Mouse (Mus musculus) spleen, adult 12 weeks (tissue): ENCODE data around the gene Huwe1.

Experiments used
- DNase-seq: peaks from one replicate; pipeline ENCODE4 v3.0.0; 2022; ENCODE audit warnings: low spot score

The Huwe1 gene

DNA sequence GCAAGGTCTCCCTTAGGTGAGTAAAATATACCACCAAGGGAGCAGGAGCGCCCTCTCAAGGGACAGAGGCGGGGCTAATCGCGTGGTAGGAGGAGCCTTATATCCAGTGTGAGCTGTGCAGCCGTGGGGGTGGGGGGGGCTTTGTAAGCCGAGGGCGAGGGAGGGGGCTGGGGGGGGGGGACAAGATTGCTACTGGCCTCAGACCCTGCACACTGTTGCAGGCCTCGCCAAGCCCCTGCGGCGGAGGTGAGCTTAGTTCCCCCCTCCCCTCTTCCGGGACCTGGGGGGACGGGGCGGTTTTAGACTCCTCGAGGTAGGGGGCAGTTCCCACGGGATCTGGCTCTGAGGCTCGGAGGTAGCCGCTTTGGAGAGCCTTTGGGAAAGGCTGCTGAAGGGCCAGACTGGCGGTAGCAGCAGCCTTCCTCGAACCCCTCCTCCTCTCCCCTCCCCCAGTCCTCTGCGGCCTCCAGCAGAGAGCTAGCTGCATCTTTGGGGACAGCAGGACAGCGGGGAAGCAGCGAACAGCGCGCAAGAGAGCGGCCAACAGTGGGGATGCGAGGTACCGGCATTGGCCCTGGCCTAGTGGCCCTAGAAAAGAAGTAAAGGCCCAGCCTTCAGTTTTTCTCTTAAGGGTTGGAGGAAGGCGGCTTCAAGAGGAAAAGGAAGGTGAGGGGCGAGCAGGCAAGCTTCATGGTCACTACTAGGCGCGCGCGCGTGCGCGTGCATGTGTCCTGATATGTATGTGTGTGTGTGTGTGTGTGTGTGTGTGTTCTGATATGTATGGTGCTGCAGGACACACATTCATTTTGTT, at the start of gene Huwe1:
Gene Huwe1 (plus strand): TSS at position 107 of the 811 bp plus-strand sequence.
- DNase-seq: peak; percentile 46

- no peak for DNase-seq
Observed at GRCm38 (mm10) chrX:151780348-151780747, 20.3 kb upstream of the Huwe1 start.

DNA sequence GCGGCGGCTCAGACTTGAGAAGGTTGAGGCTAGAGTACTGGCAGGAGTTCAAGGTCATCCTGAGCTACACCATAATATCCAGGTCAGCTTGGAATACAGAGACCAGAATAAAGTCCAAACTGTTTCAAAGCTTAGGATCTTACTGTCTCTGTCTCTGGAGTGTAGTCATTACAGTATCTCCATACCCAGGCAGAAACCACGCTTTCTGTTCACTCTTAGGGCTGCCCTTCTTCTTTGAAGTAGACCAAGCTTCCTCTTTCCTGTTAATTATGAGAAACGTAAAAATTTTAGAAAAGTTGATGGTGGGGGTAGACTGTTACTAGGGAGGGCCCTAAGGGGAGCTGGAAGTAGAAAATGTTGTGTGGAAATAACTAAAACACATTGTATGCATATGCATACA, 17.7 kb upstream of the Huwe1 start:
- no peak for DNase-seq

DNA sequence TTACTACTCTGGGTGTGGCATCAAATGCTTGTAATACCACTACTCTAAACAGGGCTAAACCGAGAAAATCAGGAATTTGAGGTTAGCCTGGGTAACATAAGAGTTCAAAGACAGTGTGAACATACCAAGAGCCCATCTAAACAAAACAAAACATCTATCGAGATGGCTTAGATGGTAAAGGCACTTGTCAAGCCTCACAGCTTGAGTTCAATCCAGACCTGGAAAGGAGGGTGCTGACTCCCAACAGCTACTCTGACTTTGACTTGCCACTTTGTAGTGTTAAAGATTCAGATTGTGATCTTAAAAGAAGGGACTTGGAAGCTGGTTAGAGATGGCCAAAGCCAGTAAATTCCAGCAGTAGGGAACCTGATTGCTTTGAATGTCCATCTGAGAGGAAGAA, 7.8 kb upstream of the Huwe1 start:
- no peak for DNase-seq

DNA sequence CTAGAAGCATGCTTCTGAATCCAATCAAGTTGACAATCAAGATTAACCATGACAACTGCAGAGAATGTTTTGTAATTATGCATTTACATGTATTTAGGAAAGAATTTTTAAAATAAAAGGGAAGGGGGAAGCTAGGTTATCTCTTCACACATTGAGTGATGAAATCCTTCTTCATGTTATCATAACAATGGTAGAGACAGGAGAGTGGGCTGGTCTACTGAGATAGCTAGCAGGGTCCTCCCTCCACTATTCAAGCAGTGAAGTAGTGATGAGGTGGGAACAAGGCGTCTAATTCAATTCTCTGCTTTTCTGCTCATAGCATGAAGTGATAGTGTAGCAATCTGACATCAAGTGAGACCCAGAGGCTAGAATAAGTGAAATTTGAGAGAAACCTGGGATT, 2.6 kb upstream of the Huwe1 start:
- no peak for DNase-seq

GRCm38 (mm10) chrX:151802328-151802955, 1.8 kb downstream of the Huwe1 start:
- no peak for DNase-seq

DNA sequence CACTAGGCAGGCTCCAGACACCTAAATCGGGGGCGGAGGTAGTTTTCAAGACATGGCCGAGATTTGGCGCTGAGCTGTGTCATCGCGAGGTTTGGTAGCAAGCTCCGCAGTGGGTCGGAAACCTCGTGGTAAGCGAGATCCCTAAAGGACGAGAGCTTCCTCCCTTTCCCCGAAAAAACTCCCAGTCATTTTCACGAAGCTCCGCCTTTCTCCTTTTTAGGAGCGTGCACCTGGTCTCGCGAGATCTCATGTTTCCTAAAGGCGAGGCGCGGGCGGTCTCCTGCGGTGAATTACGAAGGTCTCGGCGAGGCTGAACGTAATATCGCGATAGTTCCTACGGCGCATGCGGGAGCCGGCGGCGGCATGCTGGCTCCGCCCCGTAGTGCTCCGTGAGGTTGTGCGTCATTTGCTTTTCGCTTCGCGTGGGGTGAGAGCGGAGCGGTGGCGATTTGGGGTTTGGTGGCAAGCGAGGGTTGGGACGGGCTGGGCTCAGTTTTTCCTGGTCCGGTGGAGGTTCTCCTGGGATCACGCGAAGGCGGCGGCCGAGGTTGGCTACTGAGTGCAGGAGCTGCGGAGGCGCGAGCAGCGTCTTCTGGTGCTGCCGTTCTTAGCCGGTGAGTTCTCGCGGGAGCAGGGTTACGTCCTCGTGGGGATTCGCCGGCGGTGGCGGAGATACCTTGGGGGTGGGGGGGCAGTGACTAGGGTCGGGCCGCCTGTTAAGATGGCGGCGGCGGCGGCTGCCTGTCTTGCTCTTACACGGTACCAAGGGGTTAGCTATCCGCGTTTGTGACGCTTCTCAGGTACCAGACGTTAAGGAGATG, 2.6 kb downstream of the Huwe1 start:
- DNase-seq: peak; percentile 85

DNA sequence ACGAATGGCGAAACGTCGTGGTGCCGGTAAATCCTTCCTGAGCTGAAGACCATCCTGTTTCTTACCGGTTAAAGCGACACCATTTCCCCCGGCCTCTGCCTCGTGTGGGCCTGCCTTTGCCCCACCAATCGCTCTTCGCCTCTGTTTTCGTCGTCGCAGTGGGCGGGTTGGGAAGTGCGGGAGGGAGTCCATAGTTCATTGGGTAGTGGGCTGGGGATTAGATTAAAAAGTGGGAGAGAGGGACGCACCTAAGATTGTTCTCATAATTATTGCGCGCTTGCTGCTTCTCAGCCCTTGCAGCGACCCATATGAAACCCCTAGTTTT, 3.1 kb downstream of the Huwe1 start:
- peak; percentile 39 for DNase-seq

DNA sequence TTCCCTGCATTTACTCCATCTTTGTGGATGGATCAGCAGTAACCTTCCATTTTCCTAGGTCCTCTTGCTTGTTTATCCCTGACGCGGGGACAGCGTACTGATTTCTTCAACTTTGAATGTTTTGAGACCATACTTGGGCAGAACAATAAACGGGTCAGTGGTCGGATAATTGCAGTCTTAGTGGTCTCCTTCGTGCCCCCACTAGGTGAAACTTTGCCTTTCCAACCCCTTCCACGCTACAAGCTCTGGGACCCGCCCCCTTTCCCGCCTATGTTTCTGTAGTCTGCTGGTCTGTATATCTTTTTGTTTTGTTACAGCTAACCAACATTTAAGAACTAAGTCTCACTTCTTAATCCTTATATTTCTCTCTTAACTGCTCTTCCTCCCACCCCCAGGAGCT, 3.8 kb downstream of the Huwe1 start:
- DNase-seq: no peak

DNA sequence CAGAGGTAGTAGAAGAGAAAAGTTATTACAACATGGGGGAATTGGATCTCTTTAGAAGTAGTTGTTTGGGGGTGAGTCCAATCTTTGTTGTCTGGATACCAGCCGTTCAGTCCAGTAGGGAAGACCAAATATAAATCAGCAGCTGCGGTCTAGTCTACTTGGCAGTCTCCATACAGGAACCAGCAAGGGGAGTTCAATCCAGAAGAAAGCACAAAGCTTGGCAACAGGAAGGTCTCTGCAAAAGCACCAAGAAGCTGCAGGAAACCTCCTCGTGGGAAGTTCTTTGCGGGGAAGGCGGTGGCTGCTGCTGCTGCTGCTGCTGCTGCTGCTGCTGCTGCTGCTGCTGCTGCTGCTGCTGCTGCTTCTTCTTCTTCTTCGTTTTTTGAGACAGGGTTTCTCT, 10.9 kb downstream of the Huwe1 start:
- no peak for DNase-seq

GRCm38 (mm10) chrX:151813656-151814055, 13.0 kb downstream of the Huwe1 start:
- no peak for DNase-seq

DNA sequence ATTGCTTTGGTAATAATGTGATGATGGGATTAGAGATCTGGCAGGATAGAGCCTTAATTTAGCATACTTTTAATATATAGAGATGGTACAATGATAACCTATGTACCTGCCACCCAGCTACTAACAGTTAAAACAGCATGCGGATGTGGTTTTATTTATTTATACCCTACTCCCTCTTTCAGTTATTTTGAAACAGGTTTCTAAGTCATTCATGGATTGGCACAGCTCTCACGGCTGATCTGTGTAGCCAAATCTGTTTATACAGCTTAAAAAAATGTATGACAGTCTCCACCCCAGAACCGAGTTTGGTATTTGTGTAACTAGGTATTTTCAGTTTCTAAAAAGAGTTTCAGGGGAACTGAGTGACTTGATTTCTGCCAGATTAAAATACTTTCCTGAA, 17.1 kb downstream of the Huwe1 start:
- DNase-seq: no peak

- DNase-seq: no peak
Observed at GRCm38 (mm10) chrX:151828971-151829370, 28.4 kb downstream of the Huwe1 start.

DNA sequence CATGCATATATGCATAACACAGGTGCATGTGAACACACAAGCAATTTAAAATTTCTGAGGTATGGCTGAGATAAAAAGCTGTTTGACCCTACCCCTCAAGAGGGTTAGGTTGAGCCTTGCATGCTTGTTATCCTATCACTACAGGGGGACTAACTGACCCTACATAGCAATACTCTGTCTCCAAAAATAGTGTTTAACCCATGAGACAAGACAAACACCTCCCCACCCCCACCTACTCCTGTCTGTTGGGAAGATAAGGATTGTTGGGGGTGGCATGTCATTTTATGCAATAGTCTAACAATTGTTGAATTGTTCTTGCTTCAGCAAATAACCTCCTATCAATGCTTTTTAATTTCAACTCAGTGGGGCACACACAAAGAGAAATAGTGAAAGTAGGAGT, 30.7 kb downstream of the Huwe1 start:
- DNase-seq: no peak

DNA sequence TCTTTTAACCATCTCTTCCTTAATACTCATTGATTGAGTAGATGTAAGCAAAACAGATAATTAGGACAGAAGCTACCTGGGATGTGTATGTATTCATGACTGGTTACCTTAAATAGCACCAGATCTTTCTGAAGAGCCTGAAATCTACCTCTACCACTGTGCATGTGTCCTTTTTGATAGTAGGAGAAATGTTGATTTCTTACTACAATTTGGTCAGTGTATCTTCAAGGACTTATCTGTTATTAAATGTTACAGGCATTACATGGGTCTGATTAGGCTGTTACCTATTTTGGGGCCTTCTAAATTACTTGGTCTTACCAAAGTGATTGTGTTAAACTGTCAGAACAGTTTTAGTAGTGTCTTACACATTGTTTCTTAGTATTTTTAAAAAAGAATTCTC, 32.4 kb downstream of the Huwe1 start:
- DNase-seq: no peak

GRCm38 (mm10) chrX:151859436-151859835, 58.8 kb downstream of the Huwe1 start:
- DNase-seq: no peak

GRCm38 (mm10) chrX:151910692-151911091, 110.1 kb downstream of the Huwe1 start:
- no peak for DNase-seq

GRCm38 (mm10) chrX:151912267-151912666, 111.7 kb downstream of the Huwe1 start:
- no peak for DNase-seq

DNA sequence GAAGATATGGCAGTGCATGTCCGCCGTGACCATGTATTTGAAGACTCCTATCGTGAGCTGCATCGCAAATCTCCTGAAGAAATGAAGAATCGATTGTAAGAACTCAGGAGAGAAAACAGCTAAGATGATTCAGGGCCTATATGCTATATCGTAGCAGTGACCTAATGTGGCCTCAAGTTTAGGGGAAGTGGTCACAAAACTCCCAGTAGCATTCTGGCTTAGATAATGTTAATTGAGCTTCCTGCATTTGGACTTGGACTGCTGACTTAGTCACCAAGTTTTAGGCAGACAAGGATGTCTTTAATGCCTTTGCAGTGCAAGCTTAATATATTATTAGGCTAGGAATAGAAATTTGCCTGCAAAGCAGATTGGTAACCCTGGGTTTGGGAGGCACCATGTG, 128.8 kb downstream of the Huwe1 start:
- DNase-seq: no peak

DNA sequence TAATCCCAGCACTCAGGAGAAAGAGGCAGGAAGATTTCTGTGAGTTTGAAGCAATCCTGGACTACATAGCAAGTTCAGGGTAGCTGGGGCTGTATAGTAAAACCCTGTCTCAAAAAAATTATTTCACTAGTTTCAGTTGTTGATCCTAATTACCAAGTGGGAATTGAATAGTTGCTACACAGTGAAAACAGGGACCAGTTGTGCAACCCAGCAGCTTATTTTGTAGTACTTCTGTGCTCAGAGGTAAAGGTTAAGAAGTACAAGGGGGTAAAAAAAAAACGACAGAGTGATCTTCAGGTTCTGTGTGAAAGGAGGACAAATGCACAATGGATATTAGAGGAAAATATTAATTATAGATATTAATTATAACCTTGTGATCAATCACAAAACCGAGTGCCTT, 138.2 kb downstream of the Huwe1 start:
- DNase-seq: no peak

GRCm38 (mm10) chrX:151946986-151947385, 146.4 kb downstream of the Huwe1 start:
- DNase-seq: no peak

DNA sequence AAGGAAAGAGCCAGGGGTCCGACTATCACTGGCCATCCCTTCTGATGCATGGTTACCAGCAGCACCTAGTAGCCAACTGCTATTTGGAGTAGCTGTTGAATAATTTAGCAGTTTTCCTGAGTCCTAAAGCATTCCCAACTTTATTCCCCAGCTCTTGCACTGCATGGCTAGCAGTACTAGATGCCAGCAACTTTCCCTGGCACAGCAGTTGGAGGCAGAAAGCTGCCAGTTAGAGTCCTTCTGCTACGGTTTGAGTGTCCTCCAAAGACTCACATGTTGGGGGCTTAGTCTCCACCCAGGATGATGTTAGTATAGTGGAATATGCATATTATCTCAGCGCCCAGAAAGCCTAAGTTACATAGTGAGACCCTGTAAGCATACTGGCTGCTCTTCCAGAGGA, 147.2 kb downstream of the Huwe1 start:
- no peak for DNase-seq

DNA sequence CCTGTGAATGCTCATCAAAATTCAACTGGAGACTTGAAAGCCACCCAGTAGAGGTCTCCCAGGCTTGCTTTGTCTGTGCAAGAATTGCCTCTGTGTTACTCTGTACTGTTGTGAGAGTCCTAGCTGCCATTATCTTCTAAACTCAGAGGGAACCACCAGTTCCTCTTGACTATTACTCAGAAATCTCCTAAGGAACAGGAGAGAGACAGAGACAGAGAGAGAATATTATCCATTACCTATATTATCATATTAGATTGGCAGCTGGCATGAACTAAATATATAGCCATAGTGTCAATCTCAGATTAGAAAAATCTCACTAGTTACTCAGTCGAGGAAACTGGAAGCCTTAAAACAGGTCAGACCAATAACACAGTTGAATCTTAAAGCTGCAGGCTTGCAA, 149.6 kb downstream of the Huwe1 start:
- no peak for DNase-seq
